Mouse (Mus musculus): ENCODE results near the gene Plpp3. TPM values are rescaled to one million over a fixed set of nuclear protein-coding genes. Genes with fewer than 3 reads are reported as not detected.

Plpp3 gene
- polyA plus RNA-seq, 1 experiment from 2014 or later: 91.7 TPM

DNA sequence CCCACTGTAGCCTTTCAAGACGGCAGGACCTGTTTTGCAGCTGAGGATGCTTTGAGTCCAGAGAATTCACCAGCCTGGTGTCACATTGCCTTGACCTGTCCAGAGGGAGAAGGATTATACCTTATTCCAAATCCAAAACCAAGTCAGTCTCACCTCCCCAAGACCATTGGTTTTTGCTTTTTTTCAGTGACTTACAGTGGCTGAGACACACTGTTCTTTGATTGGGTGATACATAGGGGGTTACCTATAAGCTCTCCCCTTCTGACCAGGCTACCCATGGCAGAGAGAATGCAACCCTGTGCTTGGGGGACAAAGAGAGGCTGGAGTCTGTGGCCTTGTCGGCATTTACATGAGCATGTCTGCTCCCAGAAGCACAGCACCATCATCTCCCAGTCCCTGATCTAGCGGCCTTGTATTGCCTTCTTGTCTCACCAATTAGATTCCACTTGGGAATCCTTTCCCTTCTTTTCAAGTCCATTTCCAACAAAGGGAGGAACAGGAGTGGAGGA lies 24.6 kb downstream of the Plpp3 start:
- Histone ChIP-seq H3K4me2 (replicated peaks) (peak overlapping the region; percentile 40), H3K27ac (peak overlapping the region; percentile 92), H3K9ac (no peak overlapping the region), H3K4me3 (0 out of 2 replicates have a peak overlapping the region, but pooled peaks have one; percentile 3), H3K36me3 (no peaks in the 10 kb centered on the region), H3K27me3 (no peaks in the 10 kb centered on the region), H3K4me1 (peaks cover 55% of the 10 kb centered on the region), H3K9me3 (replicated peaks) (no peaks in the 10 kb centered on the region)
- 12% methylated on average over 3 of the region's 3 CpGs for WGBS
- ATAC-seq (ENCODE audit: low FRiP score): peak; percentile 51

- no peaks in the 10 kb centered on the region for H3K9me3 ChIP-seq (replicated peaks)
- no peak overlapping the region for H3K4me3 ChIP-seq
- ATAC-seq (ENCODE audit: low FRiP score): peak; percentile 30; the same call in 1 of the 2 replicates
- no peaks in the 10 kb centered on the region for H3K36me3 ChIP-seq
- H3K27ac ChIP-seq: peak overlapping the region; percentile 92
- no peak overlapping the region for H3K9ac ChIP-seq
- H3K4me2 ChIP-seq (replicated peaks): no peak overlapping the region
- no peaks in the 10 kb centered on the region for H3K27me3 ChIP-seq
- 30% methylated on average over 5 of the region's 5 CpGs for WGBS
- peaks cover 55% of the 10 kb centered on the region for H3K4me1 ChIP-seq
Observed at GRCm38 (mm10) chr4:105182249-105182648, 25.1 kb downstream of the Plpp3 start.

GRCm38 (mm10) chr4:105184490-105184889 lies 27.3 kb downstream of the Plpp3 start:
- Histone ChIP-seq H3K9ac (no peak overlapping the region), H3K4me1 (peaks cover 40% of the 10 kb centered on the region), H3K4me2 (replicated peaks) (no peak overlapping the region), H3K4me3 (no peak overlapping the region), H3K9me3 (replicated peaks) (no peaks in the 10 kb centered on the region), H3K36me3 (no peaks in the 10 kb centered on the region), H3K27ac (no peak overlapping the region), H3K27me3 (no peaks in the 10 kb centered on the region)
- no peak for ATAC-seq (ENCODE audit: low FRiP score)
- WGBS: 68% methylated on average over 4 of the region's 4 CpGs

GRCm38 (mm10) chr4:105184924-105185323 lies 27.8 kb downstream of the Plpp3 start:
- ATAC-seq (ENCODE audit: low FRiP score): no peak
- Histone ChIP-seq H3K9me3 (replicated peaks) (no peaks in the 10 kb centered on the region), H3K4me1 (peaks cover 38% of the 10 kb centered on the region), H3K9ac (no peak overlapping the region), H3K36me3 (no peaks in the 10 kb centered on the region), H3K4me3 (no peak overlapping the region), H3K27ac (no peak overlapping the region), H3K4me2 (replicated peaks) (no peak overlapping the region), H3K27me3 (no peaks in the 10 kb centered on the region)
- WGBS: 90% methylated on average over 6 of the region's 6 CpGs

- Histone ChIP-seq H3K36me3 (no peaks in the 10 kb centered on the region), H3K9me3 (replicated peaks) (no peaks in the 10 kb centered on the region), H3K27me3 (no peaks in the 10 kb centered on the region), H3K4me2 (replicated peaks) (no peak overlapping the region), H3K27ac (no peak overlapping the region), H3K4me1 (peaks cover 31% of the 10 kb centered on the region), H3K4me3 (no peak overlapping the region), H3K9ac (no peak overlapping the region)
- ATAC-seq (ENCODE audit: low FRiP score): no peak
- WGBS: 84% methylated on average over 10 of the region's 10 CpGs
Observed at GRCm38 (mm10) chr4:105186654-105187053, 29.5 kb downstream of the Plpp3 start.

- Histone ChIP-seq H3K9me3 (replicated peaks) (no peaks in the 10 kb centered on the region), H3K4me1 (peaks cover 31% of the 10 kb centered on the region), H3K4me3 (no peak overlapping the region), H3K36me3 (no peaks in the 10 kb centered on the region), H3K27ac (no peak overlapping the region), H3K9ac (no peak overlapping the region), H3K27me3 (no peaks in the 10 kb centered on the region), H3K4me2 (replicated peaks) (no peak overlapping the region)
- whole genome bisulfite sequencing: 84% methylated on average over 7 of the region's 7 CpGs
- no peak for ATAC-seq (ENCODE audit: low FRiP score)
Observed at GRCm38 (mm10) chr4:105187873-105188272, 30.7 kb downstream of the Plpp3 start.

DNA sequence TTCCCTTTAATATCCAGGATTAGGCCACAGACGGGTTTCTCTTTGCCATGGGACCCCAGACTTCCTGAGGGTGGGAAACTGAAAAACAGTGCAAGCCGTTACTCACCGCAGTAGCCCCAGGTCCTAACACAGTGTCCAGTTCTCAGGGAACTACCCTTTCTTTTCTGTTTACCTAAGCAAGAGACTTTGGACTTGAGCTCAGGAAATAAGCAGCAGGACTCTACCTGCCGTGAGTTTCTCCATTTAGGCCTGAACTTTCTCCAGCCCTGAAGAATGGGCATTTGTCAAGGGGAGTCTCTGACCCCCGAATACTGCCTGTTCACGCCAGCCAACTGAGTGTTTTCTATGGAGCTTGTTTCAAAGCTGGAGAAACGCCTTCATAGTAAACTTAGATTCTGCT lies 31.7 kb downstream of the Plpp3 start:
- peaks cover 36% of the 10 kb centered on the region for H3K4me1 ChIP-seq
- H3K9ac ChIP-seq: no peak overlapping the region
- no peaks in the 10 kb centered on the region for H3K9me3 ChIP-seq (replicated peaks)
- ATAC-seq (ENCODE audit: low FRiP score): no peak
- H3K27ac ChIP-seq: no peak overlapping the region
- no peak overlapping the region for H3K4me3 ChIP-seq
- H3K4me2 ChIP-seq (replicated peaks): no peak overlapping the region
- 76% methylated on average over 7 of the region's 7 CpGs for WGBS
- no peaks in the 10 kb centered on the region for H3K27me3 ChIP-seq
- H3K36me3 ChIP-seq: no peaks in the 10 kb centered on the region

- Histone ChIP-seq H3K4me3 (no peak overlapping the region), H3K9ac (no peak overlapping the region), H3K27ac (no peak overlapping the region), H3K9me3 (replicated peaks) (no peaks in the 10 kb centered on the region), H3K4me2 (replicated peaks) (no peak overlapping the region), H3K36me3 (peaks cover 8% of the 10 kb centered on the region; the same call in 1 of the 2 replicates), H3K27me3 (no peaks in the 10 kb centered on the region), H3K4me1 (peaks cover 26% of the 10 kb centered on the region)
- WGBS: 75% methylated on average over 4 of the region's 4 CpGs
- no peak for ATAC-seq (ENCODE audit: low FRiP score)
Observed at GRCm38 (mm10) chr4:105190826-105191225, 33.7 kb downstream of the Plpp3 start.

DNA sequence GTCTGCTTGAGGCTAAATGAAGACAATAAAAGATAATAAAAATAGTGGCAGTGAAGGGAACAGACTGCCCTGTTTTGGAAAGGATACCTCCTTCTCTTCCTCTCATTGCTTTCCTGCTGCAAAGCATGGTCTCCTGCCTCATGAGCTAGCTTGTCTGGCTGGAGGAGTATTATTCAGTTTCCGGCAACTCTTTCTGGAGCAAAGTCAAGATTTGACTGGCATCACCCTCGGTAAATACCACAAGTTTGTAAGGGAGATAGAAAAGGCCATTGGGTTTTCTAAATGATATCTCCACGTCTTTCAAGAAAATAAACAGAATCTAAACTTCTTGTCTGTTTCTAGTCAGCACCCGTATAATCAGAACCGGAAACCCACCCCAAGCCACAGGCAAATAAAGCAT lies 34.4 kb downstream of the Plpp3 start:
- WGBS: 80% methylated on average over 5 of the region's 5 CpGs
- Histone ChIP-seq H3K4me3 (no peak overlapping the region), H3K27me3 (no peaks in the 10 kb centered on the region), H3K4me2 (replicated peaks) (no peak overlapping the region), H3K36me3 (peaks cover 13% of the 10 kb centered on the region; the same call in 1 of the 2 replicates), H3K4me1 (peaks cover 26% of the 10 kb centered on the region), H3K27ac (no peak overlapping the region), H3K9me3 (replicated peaks) (no peaks in the 10 kb centered on the region), H3K9ac (no peak overlapping the region)
- ATAC-seq (ENCODE audit: low FRiP score): no peak

DNA sequence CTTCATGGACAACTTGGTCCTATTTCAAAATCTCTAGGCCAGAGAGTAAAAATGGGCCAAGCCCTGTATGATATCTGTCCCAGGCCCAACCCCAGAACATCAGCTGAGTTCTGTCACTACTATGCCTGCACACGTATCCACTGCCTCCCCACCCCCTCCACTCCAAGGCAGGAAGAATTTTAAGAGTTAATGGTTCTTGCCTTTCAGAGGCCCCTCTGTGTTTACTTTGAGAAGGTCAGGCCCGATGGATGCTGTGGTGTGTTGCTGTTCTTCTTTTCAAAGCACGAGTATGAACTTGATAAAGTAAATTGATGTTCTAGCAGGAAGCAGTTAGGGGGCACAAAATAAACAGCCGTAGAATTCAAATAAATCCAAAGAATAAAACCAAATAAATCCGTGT lies 35.5 kb downstream of the Plpp3 start:
- ATAC-seq (ENCODE audit: low FRiP score): no peak
- H3K27ac ChIP-seq: no peak overlapping the region
- H3K4me1 ChIP-seq: peaks cover 26% of the 10 kb centered on the region
- H3K9me3 ChIP-seq (replicated peaks): no peaks in the 10 kb centered on the region
- 43% methylated on average over 5 of the region's 5 CpGs for WGBS
- H3K36me3 ChIP-seq: peaks cover 18% of the 10 kb centered on the region; the same call in 1 of the 2 replicates
- no peak overlapping the region for H3K9ac ChIP-seq
- H3K27me3 ChIP-seq: no peaks in the 10 kb centered on the region
- no peak overlapping the region for H3K4me2 ChIP-seq (replicated peaks)
- H3K4me3 ChIP-seq: no peak overlapping the region

- H3K36me3 ChIP-seq: peaks cover 19% of the 10 kb centered on the region
- H3K27ac ChIP-seq: no peak overlapping the region
- ATAC-seq (ENCODE audit: low FRiP score): no peak
- 83% methylated on average over 9 of the region's 9 CpGs for WGBS
- no peaks in the 10 kb centered on the region for H3K9me3 ChIP-seq (replicated peaks)
- peaks cover 24% of the 10 kb centered on the region for H3K4me1 ChIP-seq
- no peaks in the 10 kb centered on the region for H3K27me3 ChIP-seq
- no peak overlapping the region for H3K4me2 ChIP-seq (replicated peaks)
- no peak overlapping the region for H3K4me3 ChIP-seq
- no peak overlapping the region for H3K9ac ChIP-seq
Observed at GRCm38 (mm10) chr4:105195256-105195655, 38.1 kb downstream of the Plpp3 start.

DNA sequence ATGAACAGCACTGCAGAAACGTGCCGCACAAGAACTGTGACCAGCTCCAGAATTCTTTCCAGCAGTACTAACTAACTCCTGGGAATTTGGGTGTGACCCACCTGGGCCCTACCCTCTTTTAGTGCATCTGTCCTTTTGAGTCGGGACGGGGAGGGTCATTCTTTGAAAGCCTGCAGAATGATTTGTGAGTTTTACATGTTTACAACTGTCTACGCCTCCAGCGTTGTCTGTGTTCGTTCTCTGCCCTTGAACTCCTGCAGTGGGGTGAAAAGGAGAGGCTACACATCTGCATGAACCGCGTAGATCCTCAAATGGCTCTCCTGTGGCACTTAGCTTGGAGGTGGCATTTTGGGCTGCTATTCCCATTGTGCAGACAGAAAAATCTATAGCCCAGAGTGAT lies 39.0 kb downstream of the Plpp3 start:
- no peak overlapping the region for H3K4me2 ChIP-seq (replicated peaks)
- H3K4me1 ChIP-seq: peaks cover 31% of the 10 kb centered on the region
- H3K9ac ChIP-seq: no peak overlapping the region
- H3K27ac ChIP-seq: no peak overlapping the region
- WGBS: 83% methylated on average over 9 of the region's 9 CpGs
- ATAC-seq (ENCODE audit: low FRiP score): no peak
- no peaks in the 10 kb centered on the region for H3K9me3 ChIP-seq (replicated peaks)
- peaks cover 19% of the 10 kb centered on the region for H3K36me3 ChIP-seq
- no peaks in the 10 kb centered on the region for H3K27me3 ChIP-seq
- no peak overlapping the region for H3K4me3 ChIP-seq

- ATAC-seq (ENCODE audit: low FRiP score): no peak
- Histone ChIP-seq H3K27me3 (no peaks in the 10 kb centered on the region), H3K9me3 (replicated peaks) (no peaks in the 10 kb centered on the region), H3K4me1 (peaks cover 23% of the 10 kb centered on the region), H3K27ac (no peak overlapping the region), H3K9ac (no peak overlapping the region), H3K4me3 (no peak overlapping the region), H3K4me2 (replicated peaks) (no peak overlapping the region), H3K36me3 (peaks cover 19% of the 10 kb centered on the region)
- 88% methylated on average over 9 of the region's 9 CpGs for WGBS
Observed at GRCm38 (mm10) chr4:105196993-105197765, 40.0 kb downstream of the Plpp3 start.

All from hindbrain, embryonic 12.5 days (tissue).